Mouse (Mus musculus) induced T-regulatory cell, adult 2 months (primary cell): Measurements from ENCODE around the gene Eif5.
"Not testable (repeated sequence)": the region's sequence is repeated elsewhere in the genome, so short reads cannot be mapped to it uniquely, and the experiment has no call there.

Experiments used
- DNase-seq: peaks from one replicate; pipeline ENCODE4 v3.0.0-alpha.2; 2012; ENCODE audit warnings: low read depth

Gene Eif5

DNA sequence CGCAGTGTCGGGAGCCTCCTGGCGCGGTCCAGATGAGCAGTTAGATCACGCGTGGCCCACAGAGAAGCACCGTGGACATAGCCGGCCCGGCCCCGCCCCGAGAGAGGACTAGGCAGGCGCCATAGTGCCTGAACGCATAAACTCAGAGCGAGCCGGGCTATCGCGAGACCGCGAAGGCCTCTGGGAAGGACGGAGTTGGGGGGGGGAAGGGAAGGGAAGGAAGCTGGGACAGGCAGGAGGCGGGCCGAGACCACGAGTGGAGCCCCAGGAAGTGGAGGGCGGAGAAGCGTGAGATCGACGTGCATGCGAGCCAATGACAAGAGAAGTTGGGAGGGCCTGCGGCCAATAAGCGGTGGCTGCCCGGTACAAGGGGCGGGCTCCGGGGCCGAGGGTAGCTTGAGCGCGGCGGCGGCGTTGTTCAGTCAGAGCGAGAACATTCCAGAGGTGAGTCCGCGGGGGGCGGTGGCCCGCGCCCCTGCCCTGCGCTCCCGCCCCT, at the start of gene Eif5:
TSS of gene Eif5 (plus strand) at position 221 of the 496 bp plus-strand sequence.
- DNase-seq: peak; percentile 100

DNA sequence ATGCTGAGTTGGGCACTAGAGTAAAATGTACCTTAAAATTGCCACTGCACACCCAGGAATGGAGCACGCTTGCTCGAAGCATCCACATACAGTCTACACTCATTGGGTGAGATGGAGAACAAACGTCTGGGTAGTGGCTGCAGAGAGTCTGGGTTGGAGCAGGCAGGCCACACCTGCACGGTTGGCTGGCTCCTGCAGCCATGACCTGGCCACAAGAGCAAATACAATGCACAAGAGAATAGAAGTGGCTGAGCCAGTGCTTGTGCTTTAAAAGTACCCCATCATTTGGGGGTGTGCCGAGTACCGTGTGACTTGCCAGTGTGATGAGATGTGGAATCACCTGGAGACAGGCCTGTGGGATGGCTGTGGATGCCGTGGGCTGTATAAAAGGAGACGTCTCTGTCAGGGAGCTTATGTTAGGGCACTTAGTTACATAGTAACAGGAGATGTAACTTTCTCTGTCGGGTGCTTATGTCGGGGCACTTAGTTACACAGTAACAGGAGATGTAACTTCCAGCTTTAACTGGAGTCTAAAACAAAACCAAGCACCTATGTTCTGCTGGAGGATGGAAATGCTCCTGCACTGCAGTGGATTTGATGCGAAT, 48.5 kb upstream of the Eif5 start:
- DNase-seq: no peak

GRCm38 (mm10) chr12:111494931-111495330, 42.9 kb upstream of the Eif5 start:
- no peak for DNase-seq

DNA sequence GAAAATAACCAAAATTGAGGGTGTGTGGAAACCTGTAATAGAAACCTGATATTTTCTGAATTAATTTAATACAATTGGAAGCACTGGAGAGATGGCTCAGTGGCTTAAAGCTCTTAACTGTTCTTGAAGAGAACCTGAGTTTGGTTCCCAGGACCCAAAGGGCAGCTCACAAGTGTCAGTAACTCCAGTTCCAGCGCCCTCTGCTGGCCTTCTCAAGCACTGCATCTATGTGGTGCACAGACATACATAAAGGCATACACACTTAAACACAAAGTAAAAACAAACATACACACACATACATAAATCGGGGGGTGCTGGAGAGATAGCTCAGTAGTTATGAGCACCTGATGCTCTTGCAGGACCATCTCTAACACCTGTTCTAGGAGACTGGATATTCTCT, 40.7 kb upstream of the Eif5 start:
- peak; percentile 46 for DNase-seq

GRCm38 (mm10) chr12:111499617-111500016, 38.2 kb upstream of the Eif5 start:
- DNase-seq: no peak

- no peak for DNase-seq
Measured at GRCm38 (mm10) chr12:111500725-111501124, 37.1 kb upstream of the Eif5 start.

DNA sequence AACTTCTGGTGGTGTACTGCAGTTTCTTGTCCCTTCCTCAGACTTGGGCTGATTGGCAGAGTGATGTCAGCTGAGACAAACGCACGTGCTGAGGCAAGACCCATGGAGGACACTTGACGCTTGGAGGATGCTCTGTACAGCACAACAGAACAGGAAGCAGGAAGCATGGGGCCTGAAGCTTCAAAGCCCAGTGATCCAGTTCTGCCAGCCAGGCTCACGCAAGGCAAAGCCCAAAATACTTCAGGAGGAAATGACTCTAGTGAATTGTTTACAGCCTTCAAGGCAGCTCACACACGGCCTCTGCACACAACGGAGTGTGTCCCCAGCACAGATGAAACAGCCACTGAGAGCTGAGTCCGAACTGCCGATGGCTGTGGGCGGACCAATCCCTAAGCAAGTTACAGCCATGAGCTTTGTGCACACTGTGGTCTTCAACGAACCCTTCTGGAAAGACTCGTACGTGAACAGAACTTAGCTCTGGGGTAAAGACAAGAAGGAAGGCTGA, 34.7 kb upstream of the Eif5 start:
- DNase-seq: no peak

- DNase-seq: no peak
Measured at GRCm38 (mm10) chr12:111503571-111503970, 34.2 kb upstream of the Eif5 start.

GRCm38 (mm10) chr12:111504904-111505303, 32.9 kb upstream of the Eif5 start:
- DNase-seq: peak; percentile 72

GRCm38 (mm10) chr12:111507001-111507400, 30.8 kb upstream of the Eif5 start:
- peak; percentile 14 for DNase-seq

GRCm38 (mm10) chr12:111507962-111508361, 29.9 kb upstream of the Eif5 start:
- no peak for DNase-seq

GRCm38 (mm10) chr12:111508438-111508837, 29.4 kb upstream of the Eif5 start:
- not testable (repeated sequence) for DNase-seq

- DNase-seq: no peak
Measured at GRCm38 (mm10) chr12:111512572-111513063, 25.2 kb upstream of the Eif5 start.

DNA sequence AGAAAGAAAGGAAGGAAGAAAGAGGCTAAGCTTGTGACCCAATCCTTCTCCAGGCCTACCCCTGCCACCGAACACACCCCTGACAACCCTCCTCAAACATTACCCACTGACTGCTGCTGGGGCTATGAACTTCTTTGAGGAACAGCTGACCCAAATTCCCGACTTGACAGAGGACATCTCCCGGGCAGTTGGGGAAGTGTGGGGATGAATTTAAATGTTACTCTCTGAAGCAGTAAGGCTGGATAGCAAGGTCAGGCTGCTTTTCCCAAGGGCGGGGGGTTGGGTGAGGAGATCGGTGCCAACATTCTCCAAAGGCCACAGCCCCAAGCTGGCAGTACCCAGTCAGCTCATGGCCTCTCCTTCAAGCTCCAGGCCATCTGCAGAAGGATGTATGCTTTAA, 24.1 kb upstream of the Eif5 start:
- DNase-seq: no peak

GRCm38 (mm10) chr12:111514231-111514792, 23.5 kb upstream of the Eif5 start:
- DNase-seq: no peak

DNA sequence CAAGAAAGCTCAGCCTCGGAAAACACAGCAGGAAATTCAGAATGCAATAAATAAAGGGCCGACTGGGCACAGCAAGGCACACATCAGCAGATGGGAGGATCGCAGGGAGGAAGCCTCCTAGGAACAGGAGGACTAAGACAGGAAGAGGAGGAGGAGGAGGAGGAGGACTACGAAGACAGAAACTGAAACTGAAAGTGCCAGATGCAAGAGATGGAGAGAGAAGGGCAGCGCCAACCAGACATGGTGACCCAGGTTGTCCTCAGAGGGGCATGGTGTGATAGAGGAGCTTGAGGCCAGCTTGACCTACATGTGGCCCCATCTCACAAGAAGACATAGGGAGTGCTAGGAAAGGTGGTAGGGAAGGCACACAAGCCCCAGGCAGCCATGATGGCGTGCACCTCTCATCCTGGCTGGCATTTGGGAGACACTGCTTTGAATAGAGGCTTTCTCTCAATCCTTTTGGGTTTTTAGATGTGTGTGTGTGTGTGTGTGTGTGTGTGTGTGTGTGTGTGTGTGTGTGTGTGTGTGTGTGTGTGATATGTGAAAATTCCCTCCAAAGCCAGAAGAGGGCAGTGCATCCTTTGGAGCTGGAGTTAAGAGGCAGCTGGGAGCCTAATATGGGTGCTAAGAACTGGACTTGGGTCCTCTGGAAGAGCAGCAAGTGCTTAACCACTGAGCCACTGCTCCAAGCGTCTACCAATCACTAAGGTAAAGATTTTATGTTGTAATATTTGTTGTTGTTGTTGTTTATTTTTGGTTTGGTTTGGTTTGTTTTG, 22.8 kb upstream of the Eif5 start:
- peak; percentile 59 for DNase-seq

DNA sequence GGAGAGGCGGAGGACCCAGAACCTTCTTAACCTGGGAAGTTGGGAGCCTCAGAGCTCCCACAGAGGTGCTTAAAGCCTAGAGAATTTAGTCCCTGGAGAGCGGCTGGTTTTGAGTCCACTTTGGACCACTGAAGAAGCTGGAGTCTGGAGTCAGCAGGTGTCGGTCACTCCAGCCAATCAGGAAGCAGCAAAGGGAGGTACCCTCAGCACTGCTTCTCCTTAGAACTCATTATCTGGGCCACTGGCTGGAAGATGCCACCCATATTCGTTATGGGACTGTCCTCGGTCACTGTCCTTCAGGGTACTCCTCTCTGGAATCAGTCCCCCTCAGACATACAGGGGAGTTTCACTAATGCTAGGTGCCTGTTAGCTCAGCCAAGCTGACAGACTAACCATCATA, 21.9 kb upstream of the Eif5 start:
- DNase-seq: no peak

DNA sequence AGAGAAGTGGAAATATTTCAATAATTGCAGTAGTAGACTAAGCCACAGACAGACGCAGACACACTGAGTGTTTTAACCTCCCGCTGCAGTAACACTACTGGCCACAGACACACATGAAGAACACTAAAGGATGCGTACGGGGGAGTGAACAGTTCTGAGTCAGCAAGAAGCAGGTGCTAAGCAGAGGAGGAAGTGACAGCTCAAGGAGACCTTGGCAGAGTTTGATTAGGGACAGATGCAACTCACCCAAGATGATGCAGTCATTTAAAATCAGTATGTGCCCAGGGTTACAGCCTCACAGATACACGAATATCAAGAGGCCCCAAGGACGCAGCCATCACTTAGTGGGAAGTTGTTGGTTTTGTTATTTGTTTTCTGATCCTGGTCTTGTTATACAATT, 21.0 kb upstream of the Eif5 start:
- DNase-seq: peak; percentile 64

DNA sequence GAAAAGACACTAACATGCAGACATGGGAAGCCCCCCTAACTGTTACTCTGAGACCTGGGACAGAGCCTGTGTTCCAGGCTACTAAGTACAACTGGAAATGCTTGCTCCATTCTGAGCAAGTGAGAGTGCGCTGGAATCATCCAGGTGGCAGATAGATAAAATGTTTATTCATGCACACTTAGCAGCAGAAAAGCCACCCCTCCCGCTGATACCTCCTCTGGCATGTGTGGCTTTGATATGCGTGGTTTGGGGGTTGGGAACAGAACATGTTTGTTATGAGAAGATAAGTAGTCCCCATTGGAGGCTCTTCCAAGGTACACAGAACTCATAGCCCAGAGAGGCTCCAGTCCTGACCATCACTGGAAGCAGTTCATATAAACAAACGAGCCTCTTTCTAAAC, 19.9 kb upstream of the Eif5 start:
- no peak for DNase-seq

DNA sequence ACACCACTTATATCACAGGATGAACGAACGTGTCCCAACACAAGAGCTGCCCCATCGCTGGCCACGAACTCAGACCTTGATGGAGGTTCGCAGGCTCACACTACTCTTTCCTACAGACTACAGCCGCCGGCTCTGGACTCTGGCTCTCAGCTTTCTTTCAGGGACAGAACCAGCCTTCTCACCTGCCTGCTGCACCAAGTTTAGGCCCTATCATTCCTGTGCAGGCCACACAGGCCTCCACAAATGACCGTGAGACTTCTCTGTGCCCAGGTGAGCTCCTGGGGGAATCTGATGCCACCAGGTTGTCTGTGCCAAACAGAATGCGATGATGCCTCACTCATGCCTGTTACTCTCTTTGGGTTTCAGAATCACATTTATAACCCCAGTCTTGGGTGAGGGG, 19.4 kb upstream of the Eif5 start:
- DNase-seq: no peak

DNA sequence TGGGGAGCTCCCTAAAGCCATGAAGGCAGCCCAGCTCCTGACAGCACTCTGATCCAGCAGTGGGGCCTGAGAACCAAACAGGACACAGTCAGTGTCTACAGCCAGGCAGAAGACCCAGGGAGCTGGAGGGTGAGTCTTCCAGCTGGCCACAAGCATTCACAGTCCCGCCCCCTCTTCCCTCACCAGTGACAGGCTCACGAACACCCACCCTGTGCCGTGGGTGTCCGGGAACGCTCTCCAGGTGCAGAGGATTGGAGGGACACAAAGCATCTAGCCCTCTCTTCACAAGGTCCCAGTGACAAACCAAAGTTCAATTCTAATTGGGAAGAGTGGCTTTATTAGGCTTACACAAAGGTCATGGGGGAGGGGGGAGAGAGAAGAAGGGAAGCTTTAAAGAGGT, 18.0 kb upstream of the Eif5 start:
- no peak for DNase-seq

GRCm38 (mm10) chr12:111520994-111521393, 16.8 kb upstream of the Eif5 start:
- no peak for DNase-seq

DNA sequence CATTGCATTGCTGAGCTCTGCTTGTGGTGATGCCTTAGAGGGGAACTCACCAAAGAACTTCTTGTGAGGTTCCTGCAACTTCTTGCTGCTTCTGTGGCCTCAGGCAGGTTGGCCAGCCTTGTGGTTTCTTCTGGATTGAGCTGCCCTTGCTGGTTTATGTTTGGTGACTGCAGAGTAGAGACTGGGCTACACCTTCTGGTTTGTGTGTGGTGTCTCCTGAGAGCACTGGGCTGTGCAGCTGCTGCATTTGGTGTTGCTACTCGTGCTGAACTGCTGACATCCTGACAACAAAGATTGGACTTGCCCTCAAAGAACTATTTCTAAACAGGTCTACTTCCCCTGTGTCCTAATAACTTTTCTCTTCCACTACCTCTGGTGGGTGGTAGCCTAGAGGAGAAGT, 13.3 kb upstream of the Eif5 start:
- DNase-seq: no peak
